Mouse (Mus musculus) stomach, postnatal 0 days (tissue): ENCODE measurements around the gene Msh3. TPM values are rescaled to one million over a fixed set of nuclear protein-coding genes. Genes with fewer than 3 reads are reported as not detected.

ENCODE experiments used
- ATAC-seq: fragments of 200-750 bp; cut with Nextera tagmentation; 2 replicates; pipeline ENCODE4 v1.8.0; 2017; ENCODE audit not compliant: low FRiP score, low TSS enrichment
- DNase-seq: peaks from one replicate; pipeline ENCODE4 v3.0.0-alpha.2; 2016; ENCODE audit warnings: low spot score
- H3K27ac ChIP-seq: fragments of 300-500 bp; sonication (generic); replicated peaks from 2 replicates; pipeline ENCODE4 v1.5.1; 2014; ENCODE audit warnings: mild to moderate bottlenecking, control low read depth
- H3K27me3 ChIP-seq: fragments of 300-500 bp; sonication (generic); 2 replicates; pipeline ENCODE4 v1.6.1; 2014; ENCODE audit warnings: low read length; ENCODE audit not compliant: control insufficient read depth, insufficient read depth
- H3K36me3 ChIP-seq: fragments of 300-500 bp; sonication (generic); 2 replicates; pipeline ENCODE4 v1.6.1; 2014; ENCODE audit warnings: low read length, mixed read lengths; ENCODE audit not compliant: control insufficient read depth, insufficient read depth
- H3K4me1 ChIP-seq: fragments of 300-500 bp; sonication (generic); replicated peaks from 2 replicates; pipeline ENCODE4 v1.6.1; 2014; ENCODE audit warnings: antibody characterized with exemption; ENCODE audit not compliant: control insufficient read depth, insufficient read depth
- H3K4me2 ChIP-seq: fragments of 300-500 bp; sonication (generic); replicated peaks from 2 replicates; pipeline ENCODE4 v1.6.1; 2014; ENCODE audit warnings: low read depth, mild to moderate bottlenecking, control low read depth, moderate library complexity
- H3K4me3 ChIP-seq: fragments of 300-500 bp; sonication (generic); 2 replicates; pipeline ENCODE4 v1.5.1; 2014; ENCODE audit warnings: low read depth, low read length, control low read depth
- H3K9ac ChIP-seq: fragments of 300-500 bp; sonication (generic); 2 replicates; pipeline ENCODE4 v1.6.1; 2014; ENCODE audit warnings: mild to moderate bottlenecking, low read length, control low read depth, mixed read lengths
- H3K9me3 ChIP-seq: fragments of 300-500 bp; sonication (generic); 2 replicates; pipeline ENCODE4 v1.6.1; 2016; ENCODE audit warnings: low read length; ENCODE audit not compliant: control insufficient read depth
- CTCF ChIP-seq: IDR thresholded peaks from 2 replicates; pipeline ENCODE4 v1.5.1; 2016; ENCODE audit warnings: antibody characterized with exemption, low read depth, mild to moderate bottlenecking, moderate library complexity
- EP300 ChIP-seq: optimal IDR thresholded peaks from 2 replicates; pipeline ENCODE3; 2016; ENCODE audit warnings: antibody characterized with exemption
- WGBS: fragments of 180-500 bp; shearing (Covaris S2); extraction: QIAGEN DNeasy Blood & Tissue Kit; methylation state at CpG from one replicate; pipeline ENCODE4 v1.1.7; 2014; 5-methylcytosine and 5-hydroxymethylcytosine counted together
- polyA plus RNA-seq: library from polyadenylated mRNA; unstranded; fragments of >200 nt; fragmentation: Nextera tagmentation; extraction: Ambion mirVana; gene quantifications from 2 replicates; pipeline ENCODE4 v1.2.1, GENCODE M21; 2015

Msh3 gene
- polyA plus RNA-seq: 8.3 TPM in 2 replicates

DNA sequence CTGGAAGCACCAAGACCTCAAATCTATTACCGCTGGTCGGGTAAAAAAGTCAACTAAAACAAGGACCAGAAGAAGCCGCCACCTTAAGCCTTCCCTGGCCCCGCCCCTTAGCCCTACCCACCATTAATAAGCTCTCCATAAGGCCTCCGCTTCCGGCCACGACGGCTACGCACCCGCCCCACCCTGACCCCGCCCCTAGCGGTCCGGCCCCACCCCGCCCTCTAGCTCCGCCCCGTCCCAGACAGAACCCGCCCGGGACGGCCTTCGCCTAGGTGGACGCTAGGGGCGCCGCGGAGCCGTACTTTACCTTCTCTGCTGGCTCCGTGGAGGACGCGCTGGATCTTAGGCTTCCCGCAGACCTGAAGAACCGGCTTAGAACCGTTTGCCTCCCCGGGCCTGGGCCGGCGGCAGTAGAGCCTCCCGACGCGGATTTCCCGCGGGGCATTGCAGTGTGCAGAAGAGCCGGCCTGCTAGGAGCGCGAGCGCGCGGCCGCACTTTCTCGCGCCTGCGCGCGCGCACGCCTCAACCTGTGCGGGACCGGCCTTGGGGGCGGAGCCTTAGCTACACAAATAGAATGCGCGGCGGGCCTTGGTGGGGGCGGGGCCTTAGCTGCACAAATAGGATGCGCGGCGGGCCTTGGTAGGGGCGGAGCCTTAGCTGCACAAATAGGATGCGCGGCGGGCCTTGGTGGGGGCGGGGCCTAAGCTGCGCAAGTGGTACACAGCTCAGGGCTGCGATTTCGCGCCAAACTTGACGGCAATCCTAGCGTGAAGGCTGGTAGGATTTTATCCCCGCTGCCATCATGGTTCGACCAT, at the start of gene Msh3, which contains the start of gene Dhfr:
Msh3 (minus strand) TSS at position 548 of the 816 bp plus-strand sequence.
Dhfr (plus strand) TSS at position 271 of the 816 bp plus-strand sequence.
- Histone ChIP-seq H3K4me2 (peak within 1 kb of the TSS; percentile 100), H3K9me3 (no peaks in the 10 kb centered on the region), H3K4me3 (peak within 1 kb of the TSS; percentile 74), H3K9ac (peak within 1 kb of the TSS; percentile 73), H3K4me1 (no peaks in the 10 kb centered on the region), H3K27ac (peak within 1 kb of the TSS; percentile 92), H3K27me3 (no peaks in the 10 kb centered on the region), H3K36me3 (0 out of 2 replicates have a peak, but pooled peaks cover 2% of the 10 kb centered on the region)
- TF ChIP-seq CTCF (peak; percentile 85), EP300 (no peak)
- DNase-seq: peak; percentile 99
- peak; percentile 96 for ATAC-seq
- under 1% methylated on average over 71 of the region's 76 CpGs for WGBS

GRCm38 (mm10) chr13:92403496-92403895, 48.7 kb upstream of the Msh3 start:
- H3K4me2 ChIP-seq: no peak overlapping the region
- no peak for DNase-seq
- no peaks in the 10 kb centered on the region for H3K27me3 ChIP-seq
- H3K9ac ChIP-seq: no peak overlapping the region
- H3K9me3 ChIP-seq: no peaks in the 10 kb centered on the region
- no peaks in the 10 kb centered on the region for H3K4me1 ChIP-seq
- H3K36me3 ChIP-seq: no peaks in the 10 kb centered on the region
- ATAC-seq: no peak
- no peak overlapping the region for H3K27ac ChIP-seq
- no peak overlapping the region for H3K4me3 ChIP-seq
- no peak for TF ChIP-seq CTCF
- no peak for TF ChIP-seq EP300
- WGBS: 66% methylated on average over 3 of the region's 3 CpGs

DNA sequence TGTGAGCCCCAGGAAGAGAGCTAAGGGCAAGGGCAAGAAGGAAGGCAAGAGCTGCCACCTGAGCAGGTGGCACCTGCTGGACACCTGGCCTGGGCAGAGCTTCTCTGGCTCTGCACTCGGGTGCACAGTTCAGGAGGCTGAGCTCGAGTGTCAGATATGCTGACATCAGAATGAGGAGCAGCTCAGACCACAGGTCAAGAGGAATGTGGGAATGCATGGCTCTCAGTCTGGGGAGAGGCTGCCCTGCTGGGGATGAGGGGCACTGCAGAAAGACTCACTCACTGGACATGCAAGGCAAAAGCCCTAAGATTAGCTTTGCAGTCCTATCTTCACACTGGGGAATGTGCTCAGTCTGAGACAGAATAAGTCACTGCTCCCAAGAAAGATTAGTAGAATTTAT, 47.3 kb upstream of the Msh3 start:
- ATAC-seq: no peak
- no peak overlapping the region for H3K4me2 ChIP-seq
- H3K36me3 ChIP-seq: no peaks in the 10 kb centered on the region
- H3K27ac ChIP-seq: no peak overlapping the region
- WGBS: 53% methylated on average over 2 of the region's 2 CpGs
- H3K9me3 ChIP-seq: no peaks in the 10 kb centered on the region
- no peak for DNase-seq
- no peak overlapping the region for H3K9ac ChIP-seq
- H3K4me1 ChIP-seq: no peaks in the 10 kb centered on the region
- H3K27me3 ChIP-seq: no peaks in the 10 kb centered on the region
- no peak overlapping the region for H3K4me3 ChIP-seq
- TF ChIP-seq EP300: no peak
- no peak for TF ChIP-seq CTCF

GRCm38 (mm10) chr13:92398491-92399384, 43.9 kb upstream of the Msh3 start:
- Histone ChIP-seq H3K36me3 (no peaks in the 10 kb centered on the region), H3K4me3 (no peak overlapping the region), H3K4me2 (no peak overlapping the region), H3K9me3 (no peaks in the 10 kb centered on the region), H3K27me3 (no peaks in the 10 kb centered on the region), H3K4me1 (no peaks in the 10 kb centered on the region), H3K9ac (no peak overlapping the region), H3K27ac (no peak overlapping the region)
- DNase-seq (no peak), ATAC-seq (no peak)
- WGBS: 74% methylated on average over 11 of the region's 11 CpGs
- TF ChIP-seq EP300 (no peak), CTCF (no peak)

- H3K27me3 ChIP-seq: no peaks in the 10 kb centered on the region
- ATAC-seq: no peak
- H3K9me3 ChIP-seq: no peaks in the 10 kb centered on the region
- no peak overlapping the region for H3K9ac ChIP-seq
- WGBS: 64% methylated on average over 12 of the region's 12 CpGs
- no peak for DNase-seq
- H3K36me3 ChIP-seq: no peaks in the 10 kb centered on the region
- H3K4me1 ChIP-seq: no peaks in the 10 kb centered on the region
- no peak for TF ChIP-seq CTCF
- TF ChIP-seq EP300: no peak
- no peak overlapping the region for H3K4me2 ChIP-seq
- no peak overlapping the region for H3K4me3 ChIP-seq
- H3K27ac ChIP-seq: no peak overlapping the region
Observed at GRCm38 (mm10) chr13:92393047-92393661, 38.4 kb upstream of the Msh3 start.
